Mouse (Mus musculus): ENCODE measurements around the gene Vps13c. TPM values are rescaled to one million over a fixed set of nuclear protein-coding genes. Genes with fewer than 3 reads are reported as not detected.

The Vps13c gene
- total RNA-seq, 2 experiments from 2014 or later: 23.6 to 24.1 TPM

GRCm38 (mm10) chr9:67975491-67975890, 135.3 kb downstream of the Vps13c start:
- intact Hi-C loops (cut with DNase I): loop anchor here (10.0 kb wide), 1 partner anchor 281 kb away; no protein-coding TSS in a partner anchor

GRCm38 (mm10) chr9:68006566-68006965, 166.4 kb downstream of the Vps13c start:
- intact Hi-C loops (cut with DNase I): no loop called here
- no peak for DNase-seq

More at GRCm38 (mm10) chr9:67975491-67975890, 135.3 kb downstream of the Vps13c start:
- DNase-seq: no peak

GRCm38 (mm10) chr9:68014991-68015396, 174.8 kb downstream of the Vps13c start:
- peak; percentile 78 to 80 for DNase-seq
- intact Hi-C loops (cut with DNase I): loop anchor here (2.0 to 5.0 kb wide), 3 partner anchors 242 to 702 kb away; partner anchors contain the start of gene Rora

GRCm38 (mm10) chr9:68016255-68016954, 176.2 kb downstream of the Vps13c start:
- intact Hi-C loops (cut with DNase I): loop anchor here (5.0 kb wide), 1 partner anchor 241 kb away; no protein-coding TSS in a partner anchor
- peak in 1 of 2 experiments; percentile 17 for DNase-seq

- peak; percentile 27 to 31 for DNase-seq
- intact Hi-C loops (cut with DNase I): no loop called here
Observed at GRCm38 (mm10) chr9:68020776-68021365, 180.7 kb downstream of the Vps13c start.

GRCm38 (mm10) chr9:68022311-68023043, 182.3 kb downstream of the Vps13c start:
- intact Hi-C loops (cut with DNase I): no loop called here
- DNase-seq: no peak

- DNase-seq: no peak
- intact Hi-C loops (cut with DNase I): no loop called here
Observed at GRCm38 (mm10) chr9:68028631-68029030, 188.4 kb downstream of the Vps13c start.

- intact Hi-C loops (cut with DNase I): no loop called here
- no peak for DNase-seq
Observed at GRCm38 (mm10) chr9:68033771-68034170, 193.6 kb downstream of the Vps13c start.

Other genes with a start within 250 kb of the Vps13c start
- not detected for gene C2cd4b, start 81.0 kb upstream of the Vps13c start, total RNA-seq (2021)
- under 1 TPM in 1 of 2 experiments, not detected in 1; 0.42 TPM for gene C2cd4a, start 8.1 kb upstream of the Vps13c start, total RNA-seq (2021)